Mouse (Mus musculus): ENCODE results near the gene Gm10134. TPM values are rescaled to one million over a fixed set of nuclear protein-coding genes. Genes with fewer than 3 reads are reported as not detected.

Gm10134 gene
- polyA plus RNA-seq, 1 experiment from 2014 or later: 1.5 TPM

DNA sequence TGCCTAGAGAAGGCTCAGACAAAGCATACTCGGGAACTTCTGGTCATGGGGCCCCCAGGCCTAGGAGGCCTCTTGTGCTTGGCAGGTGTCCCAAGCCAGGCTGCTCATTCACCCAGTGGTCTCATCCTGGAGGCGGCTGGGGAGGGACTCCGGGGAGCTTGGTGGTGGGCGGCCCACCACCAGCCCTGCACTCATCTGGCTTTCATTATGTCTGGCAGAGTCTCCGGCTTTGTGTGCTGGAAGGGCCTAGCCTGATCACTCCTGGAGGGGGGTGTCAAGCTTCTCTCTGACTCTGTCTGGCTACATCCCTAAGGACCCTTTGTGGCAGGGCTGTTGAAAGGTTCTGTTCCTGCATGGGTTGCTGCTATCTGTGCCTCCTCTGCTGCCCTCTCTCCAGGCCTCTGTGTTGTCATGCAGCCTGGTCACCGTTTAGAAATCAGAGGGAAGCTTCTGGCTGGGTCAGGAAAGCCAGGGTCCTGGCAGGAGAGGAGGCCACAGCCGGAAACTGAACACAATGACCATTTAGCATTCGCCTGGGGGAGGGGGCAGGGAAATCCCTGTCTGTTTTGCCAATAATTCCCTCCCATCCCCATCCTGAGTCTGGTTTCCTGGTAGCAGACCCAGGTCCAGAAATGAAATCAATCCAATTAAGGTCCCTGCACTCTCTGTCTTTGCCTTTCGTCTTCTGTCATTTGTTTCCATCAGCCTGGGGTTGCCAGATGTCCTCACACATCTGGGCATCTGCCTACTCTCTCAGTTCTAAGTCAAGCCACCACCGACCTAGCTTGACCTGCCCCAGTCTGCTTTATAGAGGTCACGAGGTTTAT is 28.8 kb downstream of the Gm10134 start:
- DNase-seq (no peak), ATAC-seq (no peak)
- Histone ChIP-seq H3K4me2 (ENCODE audit: low read depth, low read length) (peak overlapping the region; percentile 88), H3K4me1 (ENCODE audit: insufficient read depth) (peaks cover 23% of the 10 kb centered on the region), H3K36me3 (replicated peaks; ENCODE audit: insufficient read depth, low read length) (no peaks in the 10 kb centered on the region), H3K4me3 (ENCODE audit: low read depth, low read length) (no peak overlapping the region), H3K9me3 (ENCODE audit: low read length) (no peaks in the 10 kb centered on the region), H3K27me3 (ENCODE audit: insufficient read depth, low read length) (0 out of 2 replicates have a peak, but pooled peaks cover 4% of the 10 kb centered on the region), H3K27ac (ENCODE audit: low read depth) (peak overlapping the region; percentile 57), H3K9ac (replicated peaks) (no peak overlapping the region)
- no peak for TF ChIP-seq EP300 (IDR thresholded peaks at IDR 0.05; ENCODE audit: low read depth)
- WGBS (ENCODE audit: insufficient replicate concordance): 64% methylated on average over 11 of the region's 11 CpGs

DNA sequence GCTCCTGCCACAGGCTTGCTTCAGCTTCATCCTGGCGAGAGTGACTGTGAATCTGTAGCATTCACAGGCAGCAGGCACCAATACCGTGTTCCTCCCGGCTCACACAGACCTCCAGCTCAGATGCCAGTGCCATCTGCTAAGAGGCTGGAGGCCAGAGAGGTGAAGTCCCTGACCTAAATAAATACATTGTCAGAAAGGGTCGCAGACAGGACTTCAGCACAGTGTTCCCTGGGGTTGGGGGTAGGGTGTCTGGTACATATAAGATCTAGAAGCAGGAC is 29.3 kb downstream of the Gm10134 start:
- TF ChIP-seq CTCF (IDR thresholded peaks at IDR 0.05; ENCODE audit: low read depth) (no peak), EP300 (IDR thresholded peaks at IDR 0.05; ENCODE audit: low read depth) (no peak)
- Histone ChIP-seq H3K27ac (ENCODE audit: low read depth) (peak overlapping the region; percentile 29; the same call in 1 of the 2 replicates), H3K9ac (replicated peaks) (no peak overlapping the region), H3K36me3 (replicated peaks; ENCODE audit: insufficient read depth, low read length) (no peaks in the 10 kb centered on the region), H3K4me3 (ENCODE audit: low read depth, low read length) (no peak overlapping the region), H3K9me3 (ENCODE audit: low read length) (no peaks in the 10 kb centered on the region), H3K4me1 (ENCODE audit: insufficient read depth) (peaks cover 27% of the 10 kb centered on the region), H3K4me2 (ENCODE audit: low read depth, low read length) (no peak overlapping the region), H3K27me3 (ENCODE audit: insufficient read depth, low read length) (0 out of 2 replicates have a peak, but pooled peaks cover 4% of the 10 kb centered on the region)
- ATAC-seq: no peak
- DNase-seq: no peak
- 59% methylated on average over 4 of the region's 4 CpGs for WGBS (ENCODE audit: insufficient replicate concordance)

- Histone ChIP-seq H3K4me3 (ENCODE audit: low read depth, low read length) (no peak overlapping the region), H3K4me1 (ENCODE audit: insufficient read depth) (peaks cover 31% of the 10 kb centered on the region), H3K9ac (replicated peaks) (no peak overlapping the region), H3K36me3 (replicated peaks; ENCODE audit: insufficient read depth, low read length) (no peaks in the 10 kb centered on the region), H3K9me3 (ENCODE audit: low read length) (no peaks in the 10 kb centered on the region), H3K27ac (ENCODE audit: low read depth) (peak overlapping the region; percentile 29; the same call in 1 of the 2 replicates), H3K27me3 (ENCODE audit: insufficient read depth, low read length) (0 out of 2 replicates have a peak, but pooled peaks cover 4% of the 10 kb centered on the region), H3K4me2 (ENCODE audit: low read depth, low read length) (no peak overlapping the region)
- 65% methylated on average over 7 of the region's 7 CpGs for WGBS (ENCODE audit: insufficient replicate concordance)
- DNase-seq: no peak
- no peak for ATAC-seq
- no peak for TF ChIP-seq EP300 (IDR thresholded peaks at IDR 0.05; ENCODE audit: low read depth)
- no peak for TF ChIP-seq CTCF (IDR thresholded peaks at IDR 0.05; ENCODE audit: low read depth)
These were observed 29.8 kb downstream of the Gm10134 start for GRCm38 (mm10) chr2:28535650-28536049.

- H3K27ac ChIP-seq (ENCODE audit: low read depth): no peak overlapping the region; the same call in 1 of the 2 replicates
- no peak overlapping the region for H3K9ac ChIP-seq (replicated peaks)
- 0 out of 2 replicates have a peak, but pooled peaks cover 4% of the 10 kb centered on the region for H3K27me3 ChIP-seq (ENCODE audit: insufficient read depth, low read length)
- no peaks in the 10 kb centered on the region for H3K36me3 ChIP-seq (replicated peaks; ENCODE audit: insufficient read depth, low read length)
- TF ChIP-seq CTCF (IDR thresholded peaks at IDR 0.05; ENCODE audit: low read depth): no peak
- peaks cover 34% of the 10 kb centered on the region for H3K4me1 ChIP-seq (ENCODE audit: insufficient read depth)
- H3K4me2 ChIP-seq (ENCODE audit: low read depth, low read length): no peak overlapping the region
- H3K9me3 ChIP-seq (ENCODE audit: low read length): no peaks in the 10 kb centered on the region
- no peak for DNase-seq
- no peak for ATAC-seq
- H3K4me3 ChIP-seq (ENCODE audit: low read depth, low read length): no peak overlapping the region
- 78% methylated on average over 4 of the region's 4 CpGs for WGBS (ENCODE audit: insufficient replicate concordance)
These were observed 30.3 kb downstream of the Gm10134 start for GRCm38 (mm10) chr2:28536166-28536565.

GRCm38 (mm10) chr2:28536766-28537633 is 31.1 kb downstream of the Gm10134 start:
- Histone ChIP-seq H3K4me1 (ENCODE audit: insufficient read depth) (peaks cover 34% of the 10 kb centered on the region), H3K4me3 (ENCODE audit: low read depth, low read length) (no peak overlapping the region), H3K36me3 (replicated peaks; ENCODE audit: insufficient read depth, low read length) (no peaks in the 10 kb centered on the region), H3K9me3 (ENCODE audit: low read length) (no peaks in the 10 kb centered on the region), H3K9ac (replicated peaks) (no peak overlapping the region), H3K27ac (ENCODE audit: low read depth) (no peak overlapping the region), H3K27me3 (ENCODE audit: insufficient read depth, low read length) (0 out of 2 replicates have a peak, but pooled peaks cover 4% of the 10 kb centered on the region), H3K4me2 (ENCODE audit: low read depth, low read length) (no peak overlapping the region)
- ATAC-seq (no peak), DNase-seq (no peak)
- TF ChIP-seq EP300 (IDR thresholded peaks at IDR 0.05; ENCODE audit: low read depth) (no peak), CTCF (IDR thresholded peaks at IDR 0.05; ENCODE audit: low read depth) (no peak)
- WGBS (ENCODE audit: insufficient replicate concordance): 72% methylated on average over 11 of the region's 11 CpGs

GRCm38 (mm10) chr2:28537634-28537920 is 31.7 kb downstream of the Gm10134 start:
- DNase-seq: no peak

More at GRCm38 (mm10) chr2:28537634-28537920, 31.7 kb downstream of the Gm10134 start:
- 60% methylated on average over 4 of the region's 4 CpGs for WGBS (ENCODE audit: insufficient replicate concordance)
- TF ChIP-seq EP300 (IDR thresholded peaks at IDR 0.05; ENCODE audit: low read depth): no peak
- no peak for TF ChIP-seq CTCF (IDR thresholded peaks at IDR 0.05; ENCODE audit: low read depth)
- H3K9me3 ChIP-seq (ENCODE audit: low read length): no peaks in the 10 kb centered on the region
- no peak overlapping the region for H3K9ac ChIP-seq (replicated peaks)
- no peaks in the 10 kb centered on the region for H3K36me3 ChIP-seq (replicated peaks; ENCODE audit: insufficient read depth, low read length)
- no peak overlapping the region for H3K4me3 ChIP-seq (ENCODE audit: low read depth, low read length)
- ATAC-seq: no peak
- no peak overlapping the region for H3K4me2 ChIP-seq (ENCODE audit: low read depth, low read length)
- peaks cover 32% of the 10 kb centered on the region for H3K4me1 ChIP-seq (ENCODE audit: insufficient read depth)
- H3K27me3 ChIP-seq (ENCODE audit: insufficient read depth, low read length): 0 out of 2 replicates have a peak, but pooled peaks cover 4% of the 10 kb centered on the region
- no peak overlapping the region for H3K27ac ChIP-seq (ENCODE audit: low read depth)
